Mouse (Mus musculus): ENCODE results near the gene Rhot1. TPM values are rescaled to one million over a fixed set of nuclear protein-coding genes. Genes with fewer than 3 reads are reported as not detected.
A peak's percentile ranks its signal among the peaks of the same experiment; 100 is the strongest.
"Not testable (repeated sequence)": the region's sequence is repeated elsewhere in the genome, so short reads cannot be mapped to it uniquely, and the experiment has no call there.

The Rhot1 gene
- polyA plus RNA-seq, 1 experiment from 2014 or later: 20.7 TPM

DNA sequence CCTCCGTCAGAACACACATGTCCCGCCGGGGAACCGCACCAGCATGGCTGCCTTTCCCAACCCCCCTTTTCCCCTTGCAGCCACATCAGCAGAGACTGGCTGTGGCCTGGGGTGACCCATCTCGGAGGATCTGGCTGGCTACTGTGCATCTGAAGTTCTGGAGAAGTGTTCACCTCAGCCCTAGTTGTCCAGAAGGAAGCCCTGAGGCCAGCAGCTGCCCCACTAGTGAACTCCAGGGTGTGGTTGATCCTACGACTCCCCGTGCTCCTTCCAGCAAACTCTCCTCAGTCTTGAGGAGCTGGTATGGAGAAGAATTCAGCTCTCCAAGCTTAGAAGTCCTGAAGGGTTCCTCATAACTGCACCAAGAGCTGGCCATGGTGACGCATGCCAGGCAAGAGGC, 30.5 kb upstream of the Rhot1 start:
- no peak for TF ChIP-seq CTCF (IDR thresholded peaks at IDR 0.05; ENCODE audit: low read depth)
- WGBS: 79% methylated on average over 8 of the region's 8 CpGs
- H3K27ac ChIP-seq (ENCODE audit: low read depth, low read length): no peak overlapping the region
- H3K9me3 ChIP-seq (ENCODE audit: control insufficient read depth): no peaks in the 10 kb centered on the region
- H3K4me2 ChIP-seq (replicated peaks; ENCODE audit: low read depth): no peak overlapping the region
- no peaks in the 10 kb centered on the region for H3K27me3 ChIP-seq (replicated peaks; ENCODE audit: control insufficient read depth, insufficient read depth, low read length)
- no peaks in the 10 kb centered on the region for H3K36me3 ChIP-seq (ENCODE audit: control insufficient read depth, insufficient read depth)
- no peaks in the 10 kb centered on the region for H3K4me1 ChIP-seq (replicated peaks; ENCODE audit: control insufficient read depth, insufficient read depth, low read length)
- H3K4me3 ChIP-seq (ENCODE audit: low read depth, low read length): no peak overlapping the region
- ATAC-seq: no peak
- no peak overlapping the region for H3K9ac ChIP-seq (ENCODE audit: low read depth, low read length)

DNA sequence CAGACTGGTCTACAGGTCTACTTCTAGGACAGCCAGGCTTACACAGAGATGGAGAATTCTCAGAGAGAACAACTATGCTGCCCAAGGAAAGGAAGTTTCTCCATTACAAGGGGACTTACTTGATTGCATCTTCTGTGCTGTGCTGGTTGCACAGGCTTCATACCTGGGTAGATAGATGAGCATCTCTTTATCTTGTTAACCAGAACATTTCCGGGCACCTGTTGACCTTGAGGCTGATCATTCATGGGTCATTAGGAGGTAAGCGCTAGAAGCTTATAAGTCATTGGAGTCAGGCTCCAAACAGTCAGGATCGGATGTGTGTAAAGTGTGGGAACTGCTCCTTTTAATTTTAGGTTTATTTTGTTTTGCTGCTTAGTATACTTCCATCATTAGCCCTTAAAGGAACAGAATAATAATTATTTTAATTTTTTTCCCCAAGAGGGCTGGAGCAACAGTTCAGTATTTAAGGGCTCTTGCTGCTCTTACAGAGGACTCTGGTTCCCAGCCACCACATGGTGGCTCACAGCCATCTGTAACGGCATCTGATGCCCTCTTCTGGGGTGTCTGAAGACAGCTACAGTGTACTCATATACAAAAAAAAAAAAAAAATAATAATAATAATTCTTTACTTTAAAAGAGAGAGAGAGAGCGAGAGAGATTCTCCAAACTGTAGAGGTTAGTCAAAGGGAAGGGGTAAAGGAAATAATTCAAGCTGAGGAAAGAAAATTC, 27.6 kb upstream of the Rhot1 start:
- TF ChIP-seq CTCF (IDR thresholded peaks at IDR 0.05; ENCODE audit: low read depth): peak; percentile 45
- Histone ChIP-seq H3K9ac (ENCODE audit: low read depth, low read length) (no peak overlapping the region), H3K27me3 (replicated peaks; ENCODE audit: control insufficient read depth, insufficient read depth, low read length) (no peaks in the 10 kb centered on the region), H3K4me1 (replicated peaks; ENCODE audit: control insufficient read depth, insufficient read depth, low read length) (0 out of 2 replicates have a peak, but pooled peaks cover 4% of the 10 kb centered on the region), H3K27ac (ENCODE audit: low read depth, low read length) (no peak overlapping the region), H3K4me3 (ENCODE audit: low read depth, low read length) (no peak overlapping the region), H3K9me3 (ENCODE audit: control insufficient read depth) (no peaks in the 10 kb centered on the region), H3K4me2 (replicated peaks; ENCODE audit: low read depth) (no peak overlapping the region), H3K36me3 (ENCODE audit: control insufficient read depth, insufficient read depth) (no peaks in the 10 kb centered on the region)
- 65% methylated on average over 5 of the region's 5 CpGs for WGBS
- no peak for ATAC-seq

GRCm38 (mm10) chr11:80183054-80183704, 25.6 kb upstream of the Rhot1 start:
- peak overlapping the region; percentile 88 for H3K4me3 ChIP-seq (ENCODE audit: low read depth, low read length)
- not testable (repeated sequence) for H3K27me3 ChIP-seq (replicated peaks; ENCODE audit: control insufficient read depth, insufficient read depth, low read length); H3K9me3 ChIP-seq (ENCODE audit: control insufficient read depth); H3K36me3 ChIP-seq (ENCODE audit: control insufficient read depth, insufficient read depth); H3K4me1 ChIP-seq (replicated peaks; ENCODE audit: control insufficient read depth, insufficient read depth, low read length)
- WGBS: 41% methylated on average over 12 of the region's 12 CpGs
- peak overlapping the region; percentile 80 for H3K9ac ChIP-seq (ENCODE audit: low read depth, low read length)
- H3K4me2 ChIP-seq (replicated peaks; ENCODE audit: low read depth): peak overlapping the region; percentile 79
- TF ChIP-seq CTCF (IDR thresholded peaks at IDR 0.05; ENCODE audit: low read depth): peak; percentile 62
- peak overlapping the region; percentile 92; the same call in 1 of the 2 replicates for H3K27ac ChIP-seq (ENCODE audit: low read depth, low read length)
- ATAC-seq: peak; percentile 61

GRCm38 (mm10) chr11:80183705-80184255, 25.0 kb upstream of the Rhot1 start, which contains the start of gene Rnf135:
Rnf135 (plus strand) TSS chr11:80183851.
- H3K27me3 ChIP-seq (replicated peaks; ENCODE audit: control insufficient read depth, insufficient read depth, low read length): no peaks in the 10 kb centered on the region
- no peaks in the 10 kb centered on the region; the same call in 1 of the 2 replicates for H3K36me3 ChIP-seq (ENCODE audit: control insufficient read depth, insufficient read depth)
- WGBS: under 1% methylated on average over 33 of the region's 33 CpGs
- peak within 1 kb of the TSS; percentile 79 for H3K4me2 ChIP-seq (replicated peaks; ENCODE audit: low read depth)
- TF ChIP-seq CTCF (IDR thresholded peaks at IDR 0.05; ENCODE audit: low read depth): no peak
- peak within 1 kb of the TSS; percentile 80 for H3K9ac ChIP-seq (ENCODE audit: low read depth, low read length)
- 0 out of 2 replicates have a peak, but pooled peaks cover 4% of the 10 kb centered on the region for H3K4me1 ChIP-seq (replicated peaks; ENCODE audit: control insufficient read depth, insufficient read depth, low read length)
- peak within 1 kb of the TSS; percentile 88 for H3K4me3 ChIP-seq (ENCODE audit: low read depth, low read length)
- peak within 1 kb of the TSS; percentile 92 for H3K27ac ChIP-seq (ENCODE audit: low read depth, low read length)
- H3K9me3 ChIP-seq (ENCODE audit: control insufficient read depth): no peaks in the 10 kb centered on the region
- peak; percentile 88 for ATAC-seq

DNA sequence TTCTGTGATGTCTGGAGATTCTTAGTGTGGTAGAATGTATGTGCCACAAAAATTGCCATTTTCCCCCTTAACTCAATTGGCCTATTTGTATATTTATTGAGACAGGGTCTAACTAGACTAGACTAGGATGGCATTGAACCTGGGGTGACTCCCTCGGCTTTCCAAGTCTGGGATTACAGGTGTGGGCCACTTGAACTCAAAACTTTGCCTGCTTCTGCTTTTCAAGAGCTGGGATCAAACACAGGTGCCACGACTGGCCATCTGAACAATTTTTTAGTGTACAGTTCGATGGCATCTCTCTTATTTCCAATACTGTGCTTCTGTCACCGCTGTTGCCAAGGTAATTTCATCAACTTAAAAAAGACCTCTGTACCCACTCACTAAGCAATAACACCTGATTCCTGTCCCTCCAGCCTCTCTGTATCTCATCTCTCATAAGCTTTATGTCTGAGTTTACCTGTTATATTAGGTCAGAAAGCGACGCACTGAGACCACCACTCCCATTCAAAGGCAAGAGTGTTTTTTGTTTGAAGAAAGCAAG, 24.2 kb upstream of the Rhot1 start:
- Histone ChIP-seq H3K27me3 (replicated peaks; ENCODE audit: control insufficient read depth, insufficient read depth, low read length) (no peaks in the 10 kb centered on the region), H3K9ac (ENCODE audit: low read depth, low read length) (peak overlapping the region; percentile 80; the same call in 1 of the 2 replicates), H3K36me3 (ENCODE audit: control insufficient read depth, insufficient read depth) (peaks cover 7% of the 10 kb centered on the region), H3K4me1 (replicated peaks; ENCODE audit: control insufficient read depth, insufficient read depth, low read length) (0 out of 2 replicates have a peak, but pooled peaks cover 4% of the 10 kb centered on the region), H3K4me2 (replicated peaks; ENCODE audit: low read depth) (peak overlapping the region; percentile 79), H3K9me3 (ENCODE audit: control insufficient read depth) (no peaks in the 10 kb centered on the region), H3K27ac (ENCODE audit: low read depth, low read length) (peak overlapping the region; percentile 92), H3K4me3 (ENCODE audit: low read depth, low read length) (peak overlapping the region; percentile 88)
- ATAC-seq: no peak
- no peak for TF ChIP-seq CTCF (IDR thresholded peaks at IDR 0.05; ENCODE audit: low read depth)
- 74% methylated on average over 6 of the region's 6 CpGs for WGBS

DNA sequence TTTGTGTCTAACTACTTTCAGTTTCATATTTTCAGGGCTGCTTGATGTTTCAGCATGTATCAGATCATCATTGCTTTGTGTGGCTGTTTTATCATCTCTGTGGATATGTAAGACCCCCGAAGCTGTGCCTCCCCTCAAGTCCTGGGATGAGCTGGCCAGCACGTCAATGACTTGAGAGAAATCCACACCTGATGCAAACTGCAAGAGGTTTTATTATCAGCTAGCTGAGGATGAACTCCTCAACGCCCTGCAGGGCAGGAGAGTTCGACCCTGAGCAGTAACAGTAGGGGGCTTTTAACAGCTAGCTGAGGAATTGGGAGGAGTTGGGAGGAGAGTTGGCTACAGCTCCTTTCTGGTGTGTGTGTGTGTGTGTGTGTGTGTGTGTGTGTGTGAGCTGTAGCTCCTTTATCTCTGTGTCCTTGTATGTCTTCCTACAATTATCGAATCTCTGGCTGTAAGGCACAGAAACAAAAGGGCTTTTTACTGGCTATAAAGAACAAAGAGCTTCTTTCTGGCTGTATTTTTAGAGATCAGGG, 23.3 kb upstream of the Rhot1 start:
- H3K36me3 ChIP-seq (ENCODE audit: control insufficient read depth, insufficient read depth): peaks cover 10% of the 10 kb centered on the region
- not testable (repeated sequence) for H3K9ac ChIP-seq (ENCODE audit: low read depth, low read length); ATAC-seq; H3K27me3 ChIP-seq (replicated peaks; ENCODE audit: control insufficient read depth, insufficient read depth, low read length); H3K9me3 ChIP-seq (ENCODE audit: control insufficient read depth); H3K4me1 ChIP-seq (replicated peaks; ENCODE audit: control insufficient read depth, insufficient read depth, low read length)
- H3K4me2 ChIP-seq (replicated peaks; ENCODE audit: low read depth): peak overlapping the region; percentile 79
- H3K4me3 ChIP-seq (ENCODE audit: low read depth, low read length): peak overlapping the region; percentile 88; the same call in 1 of the 2 replicates
- WGBS: 57% methylated on average over 5 of the region's 5 CpGs
- H3K27ac ChIP-seq (ENCODE audit: low read depth, low read length): 0 out of 2 replicates have a peak overlapping the region, but pooled peaks have one; percentile 21
